Mouse (Mus musculus) spleen, postnatal 36 days (tissue): ENCODE results near the gene Pdx1.

ENCODE experiments used
- DNase-seq, 2 experiments: peaks; one replicate each; pipeline ENCODE4 v3.0.0; 2022; ENCODE audit warnings: low spot score in 2 of 2, mixed read lengths in 1 of 2

Pdx1 gene

DNA sequence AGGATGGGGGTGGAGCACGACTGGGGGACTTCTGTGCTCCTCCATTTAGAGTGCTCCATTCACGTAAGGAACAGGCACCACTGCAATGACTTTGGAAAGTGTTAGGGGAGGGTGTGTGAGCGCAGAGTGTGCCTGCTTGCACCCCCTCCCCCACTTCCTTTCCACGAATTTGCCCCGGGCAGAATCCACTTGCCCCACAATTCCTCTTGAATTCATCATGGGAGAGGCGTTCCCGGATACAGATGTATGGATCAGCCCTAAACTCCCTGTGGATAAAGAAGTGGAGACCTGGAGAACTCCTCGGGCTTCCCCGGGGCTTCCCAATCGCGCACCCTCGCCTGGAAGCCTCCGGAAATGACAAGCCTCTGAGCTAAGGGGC, 7.8 kb downstream of the Pdx1 start:
- no peak for DNase-seq

DNA sequence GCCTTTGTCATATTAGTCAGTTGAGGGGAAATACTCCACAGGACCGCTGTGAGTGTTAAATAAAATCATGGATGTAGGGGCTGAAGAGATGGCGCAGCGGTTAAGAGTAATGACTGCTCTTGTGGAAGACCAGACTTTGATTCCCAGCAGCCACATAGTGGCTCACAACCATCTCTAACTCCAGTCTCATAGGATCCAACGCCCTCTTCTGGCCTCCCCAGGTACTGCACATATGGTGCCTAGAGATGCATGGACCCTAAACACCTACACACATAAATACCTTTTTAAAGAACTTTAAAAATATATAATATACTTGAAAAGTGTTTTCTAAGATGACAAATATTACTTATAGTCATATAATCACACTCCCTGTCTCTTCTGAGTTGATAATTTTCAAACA, 14.6 kb downstream of the Pdx1 start:
- no peak for DNase-seq

DNA sequence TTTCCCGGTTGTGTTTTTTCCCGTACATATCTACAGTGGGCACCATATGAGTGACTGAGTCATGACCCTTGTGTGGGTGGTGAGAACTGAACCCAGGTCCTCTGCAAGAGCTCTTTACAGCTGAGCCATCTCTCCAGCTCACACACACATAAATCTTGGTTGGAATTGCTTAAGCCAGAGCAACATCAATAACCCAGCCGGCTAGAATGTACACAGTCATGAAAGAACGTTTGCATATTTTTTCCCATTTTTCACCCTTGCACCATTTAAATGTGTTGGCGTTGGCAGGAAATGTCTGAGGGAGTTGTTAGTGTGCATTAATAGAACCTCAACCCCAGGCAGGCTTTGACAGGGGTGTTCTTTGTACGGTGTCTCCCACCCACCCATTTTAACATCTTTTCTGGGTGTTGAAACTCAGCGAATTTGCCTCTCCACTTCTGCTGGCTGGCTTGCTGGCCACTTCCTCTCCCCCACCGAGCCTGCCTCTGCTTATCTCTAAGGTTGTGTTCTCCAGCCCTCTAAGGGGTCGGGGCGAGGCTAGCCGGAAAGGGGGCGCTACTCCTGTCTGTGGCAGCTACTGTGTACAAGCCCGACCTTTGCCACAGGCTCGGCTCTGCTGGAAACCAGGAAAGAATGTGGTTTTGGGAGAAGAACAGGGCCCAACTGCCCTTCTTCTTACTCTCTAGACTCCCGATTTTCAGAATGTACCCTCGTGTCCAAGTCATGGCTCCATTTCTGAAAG, 22.2 kb downstream of the Pdx1 start:
- no peak for DNase-seq

DNA sequence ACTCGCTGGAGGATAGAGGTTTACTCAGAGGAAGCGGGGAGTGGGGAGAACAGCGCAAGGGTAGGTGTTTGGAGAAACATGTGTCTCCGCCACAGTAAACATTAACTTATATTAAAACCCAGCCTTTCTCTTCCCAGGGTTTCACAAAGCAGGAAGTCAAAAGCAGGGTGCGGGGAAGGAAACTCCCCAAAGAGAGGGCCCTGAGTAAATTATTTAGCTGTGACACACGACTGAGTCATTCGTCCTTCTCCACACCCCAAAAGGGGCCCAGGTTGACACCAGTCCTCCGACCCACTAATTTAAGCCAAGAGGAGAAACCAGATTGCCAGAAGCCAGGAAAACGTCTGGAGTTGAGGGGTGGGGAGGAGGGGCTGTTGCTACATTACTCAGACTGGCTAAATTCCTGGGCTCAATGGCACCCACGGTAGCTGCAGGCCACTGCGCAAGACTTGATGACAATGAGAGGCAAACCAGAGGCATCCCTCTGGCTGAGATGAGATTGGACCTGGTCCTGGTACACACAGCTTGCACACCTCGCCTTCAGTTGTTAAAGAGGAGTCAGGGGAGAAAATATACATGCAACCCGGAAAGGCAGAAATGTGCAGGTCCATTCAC, 22.9 kb downstream of the Pdx1 start:
- DNase-seq, result no peak

- peak; percentile 20 to 37 for DNase-seq
These were observed 23.6 kb downstream of the Pdx1 start for GRCm38 (mm10) chr5:147293127-147293910.

DNA sequence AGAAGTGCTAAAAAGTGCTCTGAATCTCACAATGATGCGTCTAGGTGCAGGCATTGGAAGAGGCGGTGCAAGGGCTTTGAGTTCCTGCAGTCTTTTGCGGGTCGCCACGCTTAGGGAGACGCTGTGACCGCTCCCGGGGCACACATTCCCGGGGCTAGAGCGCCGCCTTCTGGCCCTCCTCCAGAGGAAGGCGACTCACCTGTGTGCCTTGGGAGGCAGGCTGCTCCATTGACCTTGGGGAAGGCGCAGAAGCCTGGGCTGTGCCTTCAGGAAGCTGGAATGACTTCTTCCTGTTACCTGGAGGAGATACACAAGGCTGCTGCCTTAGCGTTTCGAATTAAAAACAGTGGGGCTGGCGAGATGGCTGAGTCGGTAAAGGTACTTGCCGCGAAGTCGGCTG, 24.4 kb downstream of the Pdx1 start:
- no peak for DNase-seq

DNA sequence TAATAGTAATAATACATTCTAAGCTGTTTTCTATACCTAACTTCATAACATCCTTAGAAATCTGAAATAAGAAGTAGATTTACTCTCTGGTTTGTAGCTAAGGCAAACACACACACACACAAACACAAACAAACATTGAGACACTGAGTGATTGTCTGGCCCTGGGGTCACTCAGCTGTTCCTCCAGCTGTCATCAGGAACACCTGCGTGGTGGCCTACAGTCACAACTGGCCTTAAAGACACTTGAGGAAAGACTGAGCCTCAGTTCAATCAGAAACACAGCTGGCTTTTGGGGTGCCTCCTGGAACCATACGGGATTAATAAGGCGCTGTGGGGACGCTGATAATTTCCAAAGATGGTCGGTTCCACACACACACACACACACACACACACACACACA, 27.5 kb downstream of the Pdx1 start:
- no peak for DNase-seq

DNA sequence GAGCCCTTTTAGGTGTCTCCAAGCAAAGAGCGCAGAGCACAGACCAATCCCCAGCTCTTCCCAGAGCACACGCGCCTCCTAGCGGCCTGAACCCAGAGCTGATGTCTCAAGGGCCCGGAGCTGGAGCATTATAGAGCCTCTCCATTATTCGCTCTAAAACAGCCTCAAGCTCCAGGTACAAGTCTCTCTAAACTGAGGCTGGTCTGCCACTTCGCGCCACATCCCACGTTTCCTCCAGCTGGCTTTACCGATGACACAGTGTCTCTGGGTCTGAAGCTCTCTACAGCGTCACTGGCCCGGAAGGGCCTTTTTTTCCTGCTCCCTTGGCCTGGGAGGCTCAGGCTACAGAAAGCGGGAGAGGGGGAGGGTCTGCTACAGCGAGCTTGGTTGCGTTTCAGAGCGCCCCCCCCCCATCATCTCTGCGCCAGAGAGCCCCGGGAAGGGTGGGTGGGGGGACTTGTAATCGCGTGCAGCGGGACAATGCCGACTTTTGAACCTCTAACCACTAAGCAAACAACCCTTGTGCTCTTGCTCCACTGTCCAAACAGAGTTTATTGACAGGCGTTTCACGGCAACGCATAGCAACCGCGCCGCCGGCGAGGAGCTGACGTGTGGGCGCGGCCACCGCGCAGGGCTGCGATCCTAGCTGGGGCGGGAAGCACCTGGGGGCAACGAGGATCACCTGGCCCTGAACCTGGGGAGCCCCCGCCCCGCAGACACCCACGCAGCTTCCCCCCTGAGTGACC, 29.7 kb downstream of the Pdx1 start:
- no peak for DNase-seq

DNA sequence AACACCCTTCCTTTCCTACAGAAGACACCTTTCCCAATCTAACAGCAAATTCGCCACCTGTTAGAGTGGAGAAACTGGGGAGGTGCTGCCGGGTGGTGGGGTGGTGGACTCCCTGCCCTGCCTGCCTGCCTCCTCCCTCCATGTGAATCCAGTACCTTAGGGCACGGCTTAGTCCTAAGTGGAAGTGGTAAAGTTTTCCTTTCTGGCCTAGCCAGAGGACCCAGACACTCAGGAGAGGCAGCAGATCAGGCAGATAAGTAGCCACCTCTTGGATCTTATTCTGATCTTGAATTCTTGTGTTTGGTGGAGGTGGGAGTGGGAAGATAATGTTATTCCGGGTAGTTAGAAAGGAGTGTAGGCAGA, 30.2 kb downstream of the Pdx1 start:
- DNase-seq, result no peak

DNA sequence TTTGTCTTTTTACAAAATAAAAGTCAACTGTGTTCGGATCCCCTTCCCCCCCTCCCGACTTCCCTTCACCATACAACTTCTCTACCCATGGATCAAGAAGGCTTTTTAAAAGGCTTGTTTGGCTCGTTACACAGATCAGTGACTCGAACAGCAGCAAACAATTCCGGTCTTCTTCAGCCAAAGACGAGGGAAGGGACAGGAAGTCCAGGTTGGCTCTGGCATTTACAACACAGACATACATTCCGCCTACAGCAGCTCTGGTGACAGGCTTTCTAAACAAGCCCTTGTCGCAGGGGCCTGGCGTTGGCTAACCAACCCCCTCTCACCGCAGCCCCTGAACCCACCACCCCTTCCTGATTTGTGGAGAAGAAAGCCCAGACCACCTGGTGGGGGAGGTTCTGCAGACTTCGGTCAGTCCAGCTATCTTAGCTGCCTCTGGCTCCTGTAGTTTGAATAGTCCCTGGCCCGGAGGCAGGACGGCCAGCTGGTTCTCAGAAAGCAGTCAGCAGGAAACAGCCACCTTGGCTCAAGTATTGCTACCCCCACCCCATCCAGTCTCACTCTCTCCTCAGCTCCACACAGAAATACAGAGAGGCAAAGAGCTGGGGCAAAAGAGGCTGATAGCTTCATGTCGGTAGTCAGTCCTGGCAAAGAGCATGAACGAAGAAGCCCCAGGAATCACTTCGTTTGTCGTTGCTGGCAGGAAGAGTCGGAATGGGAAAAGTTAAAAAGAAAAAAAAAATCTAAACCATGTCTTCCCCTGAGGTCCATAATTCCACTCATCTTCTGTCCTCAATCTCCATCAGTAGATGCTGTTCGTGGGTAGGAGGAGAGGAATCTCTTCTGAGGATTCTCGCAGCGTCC, 31.4 kb downstream of the Pdx1 start:
- DNase-seq, result no peak

GRCm38 (mm10) chr5:147301781-147302070, 32.0 kb downstream of the Pdx1 start:
- DNase-seq, result no peak

- no peak for DNase-seq
These were observed 32.4 kb downstream of the Pdx1 start for GRCm38 (mm10) chr5:147302141-147302540.

GRCm38 (mm10) chr5:147302746-147303400, 33.1 kb downstream of the Pdx1 start:
- DNase-seq, result no peak

DNA sequence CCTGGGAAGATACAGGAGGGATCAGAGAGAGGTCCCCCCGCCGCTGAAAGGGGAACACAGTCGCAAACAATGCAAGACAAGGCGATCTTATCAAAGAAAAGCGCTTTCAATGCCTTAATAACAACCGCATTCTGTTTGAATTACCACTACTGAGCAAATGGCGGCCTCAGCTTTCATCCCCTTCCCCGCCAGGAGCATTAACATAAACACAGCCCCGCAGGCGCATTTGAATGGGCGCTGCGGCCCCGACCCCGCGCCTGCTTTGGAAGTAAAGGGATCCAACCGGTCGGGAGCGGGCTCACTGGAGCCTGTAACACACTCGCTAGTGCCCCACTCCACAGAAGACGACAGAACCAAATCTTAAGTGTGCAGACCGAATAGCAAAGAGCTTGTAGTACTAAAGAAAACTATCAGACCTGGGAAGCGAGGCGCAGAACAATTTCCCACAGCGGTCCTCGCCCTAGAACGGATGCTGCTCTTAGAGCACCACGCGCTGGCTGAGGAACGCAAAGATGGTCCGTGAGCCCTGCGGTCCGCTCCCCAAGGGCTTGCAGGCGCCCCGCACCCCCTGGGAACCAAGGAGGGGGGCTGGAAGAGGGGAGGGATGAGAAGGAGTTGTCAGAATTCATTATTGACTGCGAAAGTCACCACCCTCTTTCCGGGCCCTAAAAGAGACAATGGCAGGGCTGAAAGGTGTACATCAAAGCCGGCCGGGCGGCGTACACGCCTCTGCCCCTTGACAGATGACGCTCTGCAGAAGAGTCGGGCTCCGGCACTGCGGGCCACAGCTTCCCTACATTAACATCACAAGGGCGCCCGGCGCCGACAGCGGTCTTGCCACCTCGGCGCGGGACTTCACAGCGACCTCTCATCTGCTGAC, 34.8 kb downstream of the Pdx1 start:
- no peak for DNase-seq

- no peak for DNase-seq
These were observed 35.4 kb downstream of the Pdx1 start for GRCm38 (mm10) chr5:147305166-147305565.

DNA sequence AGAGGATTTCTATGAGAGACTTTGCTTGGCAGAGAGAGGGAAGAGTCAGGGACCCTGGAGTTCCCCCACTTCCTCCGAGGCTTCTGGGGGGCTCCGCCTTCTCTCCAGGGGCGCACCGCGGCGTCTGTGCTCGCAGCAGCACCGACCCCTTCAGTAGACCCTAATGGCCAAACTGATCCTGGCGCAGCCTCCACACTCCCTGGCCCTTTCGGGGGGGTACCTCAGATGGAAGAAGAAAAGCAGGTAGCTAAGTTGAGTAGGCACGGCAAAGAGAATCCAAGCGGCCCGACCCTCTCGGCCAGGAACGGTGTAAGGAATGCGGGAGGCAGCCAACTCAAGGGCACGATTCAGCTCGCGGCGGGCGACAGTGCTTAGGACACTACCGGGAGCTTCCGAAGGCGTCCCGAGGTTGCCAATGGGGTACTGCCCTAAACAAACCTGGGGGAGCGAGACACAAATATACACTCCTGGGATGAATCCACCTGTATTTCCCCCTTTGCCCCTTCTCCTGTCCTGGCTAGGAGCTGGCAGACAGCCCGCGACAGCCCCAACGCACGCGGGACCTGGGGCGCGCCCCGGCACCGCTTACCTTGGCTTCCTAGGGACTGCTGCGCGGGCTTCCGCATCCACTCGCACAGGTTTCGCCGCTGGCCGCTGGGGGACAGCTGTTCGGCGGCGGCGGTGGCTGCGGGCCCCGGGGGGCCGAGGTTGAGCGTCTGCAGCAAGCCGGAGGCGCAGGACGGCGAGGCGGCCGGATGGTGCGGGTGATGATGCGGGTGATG, 36.3 kb downstream of the Pdx1 start:
- DNase-seq, result no peak

DNA sequence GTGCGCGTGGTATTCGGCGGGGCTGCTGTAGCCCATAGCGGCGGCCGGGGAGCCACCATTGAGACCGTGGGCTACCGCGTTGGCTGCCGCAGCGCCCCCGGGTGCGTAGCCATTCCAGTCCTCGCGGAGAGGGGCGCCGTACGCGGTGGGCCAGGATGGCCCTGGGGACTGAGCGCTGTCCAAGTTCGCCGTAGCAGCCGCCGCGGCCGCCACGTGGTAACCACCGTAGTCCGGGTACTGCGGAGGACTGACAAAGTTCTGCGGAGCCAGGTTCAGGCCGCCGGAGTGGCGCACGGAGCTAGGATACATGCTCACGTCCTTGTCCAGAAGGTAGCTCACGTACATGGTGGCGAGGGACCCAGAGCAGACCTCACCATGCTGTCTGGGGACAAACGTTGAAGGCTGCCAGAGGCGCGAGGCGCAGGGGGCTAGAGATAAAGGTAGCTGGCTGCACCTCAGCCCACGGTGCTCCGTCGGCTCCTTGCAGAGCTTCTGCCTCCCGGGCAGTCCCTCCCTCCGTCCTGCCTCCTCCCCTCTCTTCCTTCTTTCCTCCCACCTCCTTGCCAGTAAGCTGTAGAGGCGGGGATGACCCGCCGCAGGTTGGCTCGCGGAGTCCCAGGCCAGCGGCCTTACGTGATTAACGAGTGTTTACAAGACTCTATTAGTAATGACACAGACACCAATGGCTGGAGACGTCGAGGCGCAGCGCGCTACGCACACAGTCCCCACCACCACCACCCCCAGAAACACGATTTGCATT, 37.1 kb downstream of the Pdx1 start, which contains the start of gene Cdx2:
Gene Cdx2 (minus strand): TSS at position 633 of the 760 bp plus-strand sequence.
- DNase-seq, result no peak

- DNase-seq, result no peak
These were observed 37.6 kb downstream of the Pdx1 start for GRCm38 (mm10) chr5:147307398-147307785.
